Comparison of ENCODE assay signal across 9 mouse cellular contexts in genomic region chr4:130264698-130265349, GRCm38 (mm10). TPM values are rescaled to one million over a fixed set of nuclear protein-coding genes. Genes with fewer than 3 reads are reported as not detected.
A peak's percentile ranks its signal among the peaks of the same experiment; 100 is the strongest.
DNase-seq lines count a peak whose midpoint lies in the region; ATAC-seq and TF ChIP-seq lines count a peak whose summit lies in the region.
"Had no signal": no experiment of that assay in that cellular context is flagged by ENCODE, and none has a peak within 500 bp of the region (broad histone marks: within the 10 kb centered on the region; RNA-seq: fewer than 3 reads in every experiment).

No protein-coding gene starts in this region.

- TF ChIP-seq CTCF in intestine, postnatal 0 days (IDR thresholded peaks at IDR 0.05; ENCODE audit: low read depth): peak; percentile 81

- ATAC-seq in neural tube, embryonic 15.5 days (ENCODE audit: low FRiP score): no peak
- no peak for ATAC-seq in intestine, postnatal 0 days
- peak; percentile 59; the same call in 1 of the 2 replicates for ATAC-seq in monocyte, adult 5-6 weeks (replicated peaks; ENCODE audit: insufficient number of reproducible peaks, low FRiP score, low TSS enrichment, poor library complexity, severe bottlenecking)

- DNase-seq in neural tube, embryonic 10.5 days (ENCODE audit: extremely low spot score, low spot score): peak; percentile 82
- DNase-seq in cerebellum, adult 9-11 months: peak; percentile 77
- DNase-seq in frontal cortex, adult 2 months (ENCODE audit: extremely low spot score in 1 of 2, low spot score in 1 of 2): peak; percentile 22 to 81
- peak; percentile 79 for DNase-seq in limb, embryonic 10.5 days (ENCODE audit: low spot score)
- peak; percentile 86 for DNase-seq in testis, postnatal 10 days (ENCODE audit: low spot score)

- H3K27ac ChIP-seq in neural tube, embryonic 15.5 days (replicated peaks): no peak overlapping the region
- no peak overlapping the region for H3K27ac ChIP-seq in intestine, postnatal 0 days (ENCODE audit: low read depth, low read length)
- H3K27ac ChIP-seq in limb, embryonic 10.5 days: no peak overlapping the region
- H3K27ac ChIP-seq: embryonic facial prominence, embryonic 13.5 days had no signal

- H3K4me2 ChIP-seq in neural tube, embryonic 15.5 days: no peak overlapping the region
- no peak overlapping the region for H3K4me2 ChIP-seq in intestine, postnatal 0 days (replicated peaks; ENCODE audit: low read depth)
- H3K4me2 ChIP-seq: embryonic facial prominence, embryonic 13.5 days had no signal

- no peaks in the 10 kb centered on the region for H3K9me3 ChIP-seq in neural tube, embryonic 15.5 days (replicated peaks)
- H3K9me3 ChIP-seq in intestine, postnatal 0 days (ENCODE audit: control insufficient read depth): no peaks in the 10 kb centered on the region
- H3K9me3 ChIP-seq in limb, embryonic 10.5 days (replicated peaks): no peaks in the 10 kb centered on the region
- H3K9me3 ChIP-seq: embryonic facial prominence, embryonic 13.5 days had no signal

- H3K4me1 ChIP-seq in neural tube, embryonic 15.5 days: peaks cover 13% of the 10 kb centered on the region
- no peaks in the 10 kb centered on the region for H3K4me1 ChIP-seq in intestine, postnatal 0 days (replicated peaks; ENCODE audit: control insufficient read depth, insufficient read depth, low read length)
- peaks cover 33% of the 10 kb centered on the region for H3K4me1 ChIP-seq in limb, embryonic 10.5 days

- WGBS in neural tube, embryonic 15.5 days: 27% methylated on average over 24 of the region's 24 CpGs
- WGBS in intestine, postnatal 0 days: 25% methylated on average over 24 of the region's 24 CpGs
- WGBS in limb, embryonic 10.5 days: 22% methylated on average over 24 of the region's 24 CpGs

- no peaks in the 10 kb centered on the region for H3K27me3 ChIP-seq in neural tube, embryonic 15.5 days (replicated peaks)
- H3K27me3 ChIP-seq in intestine, postnatal 0 days (replicated peaks; ENCODE audit: control insufficient read depth, insufficient read depth, low read length): no peaks in the 10 kb centered on the region
- H3K27me3 ChIP-seq in limb, embryonic 10.5 days (ENCODE audit: low read depth, poor library complexity, severe bottlenecking): peaks cover 26% of the 10 kb centered on the region
- H3K27me3 ChIP-seq: embryonic facial prominence, embryonic 13.5 days had no signal

- H3K36me3 ChIP-seq in neural tube, embryonic 15.5 days: peaks cover 9% of the 10 kb centered on the region
- H3K36me3 ChIP-seq in intestine, postnatal 0 days (ENCODE audit: control insufficient read depth, insufficient read depth): no peaks in the 10 kb centered on the region
- H3K36me3 ChIP-seq in limb, embryonic 10.5 days: peaks cover 18% of the 10 kb centered on the region; the same call in 1 of the 2 replicates

- no peak overlapping the region for H3K4me3 ChIP-seq in neural tube, embryonic 15.5 days (replicated peaks)
- no peak overlapping the region for H3K4me3 ChIP-seq in intestine, postnatal 0 days (ENCODE audit: low read depth, low read length)
- H3K4me3 ChIP-seq in limb, embryonic 10.5 days: 0 out of 2 replicates have a peak overlapping the region, but pooled peaks have one; percentile 3
- H3K4me3 ChIP-seq: embryonic facial prominence, embryonic 13.5 days had no signal

- no peak overlapping the region for H3K9ac ChIP-seq in neural tube, embryonic 15.5 days (replicated peaks)
- H3K9ac ChIP-seq in intestine, postnatal 0 days (ENCODE audit: low read depth, low read length): no peak overlapping the region
- H3K9ac ChIP-seq: embryonic facial prominence, embryonic 13.5 days had no signal

RNA-seq across cellular contexts. Expression of gene Serinc2, which starts 14.2 kb away (rescaled TPM):
- polyA plus RNA-seq in neural tube, embryonic 15.5 days (2015; fragmentation: Nextera tagmentation; extraction: Ambion mirVana): 28.7 and 29.1 TPM in 2 replicates
- polyA plus RNA-seq in frontal cortex, adult 2 months (2012; rRNA removed): 6.9 and 8.4 TPM in 2 replicates
- polyA plus RNA-seq in intestine, postnatal 0 days (2015; fragmentation: Nextera tagmentation; extraction: Ambion mirVana): 21.5 and 26.1 TPM in 2 replicates
- polyA plus RNA-seq in limb, embryonic 10.5 days (2016; fragmentation: Nextera tagmentation; extraction: Ambion mirVana): 15.2 and 71.5 TPM in 2 replicates
- total RNA-seq in monocyte, adult 5-6 weeks (2017): not detected in 3 replicates

RNA-seq across cellular contexts. Expression of gene Gm853, which starts 42.6 kb away (rescaled TPM):
- polyA plus RNA-seq in neural tube, embryonic 15.5 days (2015; fragmentation: Nextera tagmentation; extraction: Ambion mirVana): not detected in 2 replicates
- not detected in 2 replicates for polyA plus RNA-seq in frontal cortex, adult 2 months (2012; rRNA removed)
- not detected in 2 replicates for polyA plus RNA-seq in intestine, postnatal 0 days (2015; fragmentation: Nextera tagmentation; extraction: Ambion mirVana)
- polyA plus RNA-seq in limb, embryonic 10.5 days (2016; fragmentation: Nextera tagmentation; extraction: Ambion mirVana): not detected in 2 replicates
- total RNA-seq in monocyte, adult 5-6 weeks (2017): not detected in 3 replicates
- polyA plus RNA-seq: embryonic facial prominence, embryonic 13.5 days had no signal

RNA-seq across cellular contexts. Expression of gene Fabp3, which starts 43.6 kb away (rescaled TPM):
- 226 and 288 TPM in 2 replicates for polyA plus RNA-seq in neural tube, embryonic 15.5 days (2015; fragmentation: Nextera tagmentation; extraction: Ambion mirVana)
- 248 and 255 TPM in 2 replicates for polyA plus RNA-seq in frontal cortex, adult 2 months (2012; rRNA removed)
- polyA plus RNA-seq in intestine, postnatal 0 days (2015; fragmentation: Nextera tagmentation; extraction: Ambion mirVana): 5.0 and 7.1 TPM in 2 replicates
- polyA plus RNA-seq in limb, embryonic 10.5 days (2016; fragmentation: Nextera tagmentation; extraction: Ambion mirVana): 2.2 and 3.0 TPM in 2 replicates
- 1.0 TPM in 1 of 3 replicates, not detected in the others for total RNA-seq in monocyte, adult 5-6 weeks (2017)

RNA-seq across cellular contexts. Expression of gene Gm10570, which starts 43.6 kb away (rescaled TPM):
- polyA plus RNA-seq in neural tube, embryonic 15.5 days (2015; fragmentation: Nextera tagmentation; extraction: Ambion mirVana): 1.3 and 1.6 TPM in 2 replicates
- 1.2 and 2.3 TPM in 2 replicates for polyA plus RNA-seq in frontal cortex, adult 2 months (2012; rRNA removed)
- not detected in 2 replicates for polyA plus RNA-seq in intestine, postnatal 0 days (2015; fragmentation: Nextera tagmentation; extraction: Ambion mirVana)
- not detected in 2 replicates for polyA plus RNA-seq in limb, embryonic 10.5 days (2016; fragmentation: Nextera tagmentation; extraction: Ambion mirVana)
- total RNA-seq in monocyte, adult 5-6 weeks (2017): not detected in 3 replicates
- polyA plus RNA-seq: embryonic facial prominence, embryonic 13.5 days had no signal

Comparison
In these comparisons a context has a peak if more than half of its experiments do, and no peak if none do; other contexts are left out.
1. RNA of gene Fabp3, which starts 43.6 kb away (polyA plus RNA-seq): 226 to 288 TPM in neural tube, embryonic 15.5 days and 248 to 255 TPM in frontal cortex, adult 2 months; 5.0 to 7.1 TPM in intestine, postnatal 0 days and 2.2 to 3.0 TPM in limb, embryonic 10.5 days; every median in the first group is over 10 times any median in the second.
2. Peak in every context shown above with its lines, with median percentiles within 50 percentile points of each other: DNase-seq.